ENCODE assay signal across 8 mouse cellular contexts in the genomic region with DNA sequence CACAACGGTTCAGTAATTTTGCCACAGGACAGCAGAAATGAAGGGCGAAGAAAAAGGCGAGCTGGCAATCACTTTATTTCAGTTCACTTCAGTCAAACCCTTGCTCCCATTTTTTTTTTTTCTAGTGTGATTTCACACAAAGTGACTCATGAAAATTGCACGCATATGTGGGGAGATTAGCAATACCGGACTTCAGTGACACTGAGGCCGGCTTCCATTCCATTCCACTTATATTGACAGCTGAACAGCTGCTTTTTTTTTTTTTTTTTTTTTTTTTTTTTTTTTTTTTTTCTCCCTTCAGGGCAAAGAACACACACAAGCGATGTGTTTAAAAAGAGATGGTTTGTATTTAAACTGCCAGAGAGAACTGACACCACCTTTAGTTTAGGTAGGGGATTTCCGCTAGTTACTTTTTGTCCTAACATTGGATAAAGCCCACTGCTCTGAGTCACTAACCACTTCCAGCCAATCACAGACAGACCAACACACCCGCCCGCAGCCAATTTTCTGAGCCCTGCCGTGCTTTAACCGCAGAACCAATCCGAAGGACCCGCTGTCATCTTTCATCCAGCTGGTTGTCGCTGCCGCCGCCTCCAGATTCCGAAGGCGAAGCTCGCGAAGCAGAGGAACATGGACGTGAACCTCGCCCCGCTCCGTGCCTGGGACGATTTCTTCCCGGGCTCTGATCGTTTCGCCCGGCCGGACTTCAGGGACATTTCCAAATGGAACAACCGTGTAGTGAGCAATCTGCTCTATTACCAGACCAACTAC. TPM values are rescaled to one million over a fixed set of nuclear protein-coding genes. Genes with fewer than 3 reads are reported as not detected.
DNase-seq lines count a peak whose midpoint lies in the region; ATAC-seq and TF ChIP-seq lines count a peak whose summit lies in the region.

Gene Arl6ip5, plus strand, starts transcription at position 499 of the 771 bp plus-strand sequence.

- H3K36me3 ChIP-seq in MEL (ENCODE audit: control insufficient read depth in 1 of 2, insufficient read depth in 2 of 2, low read length in 2 of 2), result peaks cover 0 to 44% of the 10 kb centered on the region in 2 experiments; a peak in 3 of 4 replicates
- H3K36me3 ChIP-seq in forebrain, postnatal 0 days (ENCODE audit: insufficient read depth), result peaks cover 5% of the 10 kb centered on the region
- peaks cover 8% of the 10 kb centered on the region; the same call in 1 of the 2 replicates for H3K36me3 ChIP-seq in lung, embryonic 15.5 days

- H3K4me2 ChIP-seq in forebrain, postnatal 0 days (ENCODE audit: low read depth), result peak within 1 kb of the TSS; percentile 82
- peak within 1 kb of the TSS; percentile 71 for H3K4me2 ChIP-seq in lung, embryonic 15.5 days

- H3K9ac ChIP-seq in MEL (ENCODE audit: control insufficient read depth, low read depth, low read length, poor library complexity, severe bottlenecking), result peak within 1 kb of the TSS; percentile 94
- peak within 1 kb of the TSS; percentile 62 for H3K9ac ChIP-seq in forebrain, postnatal 0 days
- peak within 1 kb of the TSS; percentile 72 for H3K9ac ChIP-seq in lung, embryonic 15.5 days

- peak; percentile 88 for ATAC-seq in forebrain, postnatal 0 days
- peak; percentile 81; the same call in 1 of the 2 replicates for ATAC-seq in lung, embryonic 15.5 days (ENCODE audit: borderline replicate concordance, extremely low read depth, low FRiP score, low TSS enrichment)

- TF ChIP-seq CTCF in MEL (IDR thresholded peaks at IDR 0.05 in 2 of 3, conservative IDR thresholded peaks at IDR 0.05 in 1 of 3; ENCODE audit: control insufficient read depth in 1 of 3, insufficient read depth in 1 of 3, low read depth in 2 of 3, low read length in 3 of 3, poor library complexity in 1 of 3, severe bottlenecking in 1 of 3), result no peak
- no peak for TF ChIP-seq CTCF in cerebellum, adult 2 months (IDR thresholded peaks at IDR 0.05; ENCODE audit: borderline replicate concordance, insufficient read depth, low read depth, low read length)
- 0 out of 2 replicates have a peak, but pooled peaks have one; percentile 11 for TF ChIP-seq CTCF in forebrain, postnatal 0 days (IDR thresholded peaks at IDR 0.05; ENCODE audit: low read depth)

- no peak; a peak in 1 of 4 replicates for TF ChIP-seq EP300 in MEL (IDR thresholded peaks at IDR 0.05; ENCODE audit: low read depth in 1 of 2, low read length in 2 of 2)

- H3K79me2 ChIP-seq in MEL (ENCODE audit: control insufficient read depth, insufficient read depth, low read length, poor library complexity), result peaks cover 29% of the 10 kb centered on the region

- H3K9me3 ChIP-seq in MEL (replicated peaks; ENCODE audit: insufficient read depth, low read length), result no peaks in the 10 kb centered on the region
- no peaks in the 10 kb centered on the region for H3K9me3 ChIP-seq in forebrain, postnatal 0 days (ENCODE audit: low read length)
- no peaks in the 10 kb centered on the region for H3K9me3 ChIP-seq in lung, embryonic 15.5 days

- H3K27me3 ChIP-seq in MEL (ENCODE audit: control insufficient read depth in 1 of 2, insufficient read depth in 2 of 2, low read length in 2 of 2), result no peaks in the 10 kb centered on the region
- no peaks in the 10 kb centered on the region for H3K27me3 ChIP-seq in cerebellum, adult 2 months (ENCODE audit: control insufficient read depth, insufficient read depth, low read length)
- no peaks in the 10 kb centered on the region for H3K27me3 ChIP-seq in forebrain, postnatal 0 days (ENCODE audit: insufficient read depth, low read length)
- H3K27me3 ChIP-seq in lung, embryonic 15.5 days, result no peaks in the 10 kb centered on the region

- no peak for TF ChIP-seq RAD21 in MEL (IDR thresholded peaks at IDR 0.05; ENCODE audit: low read depth, low read length)

- peak; percentile 97 for DNase-seq in MEL (ENCODE audit: low read depth, low spot score)
- peak; percentile 87 to 90 for DNase-seq in cerebellum, adult 2 months
- DNase-seq in forebrain, postnatal 0 days, result peak; percentile 94
- peak; percentile 90 for DNase-seq in heart, postnatal 4 days
- peak; percentile 83 to 87 for DNase-seq in layer of hippocampus, adult 8-10 months (ENCODE audit: low spot score in 2 of 2)
- DNase-seq in ovary, adult 18-20 months (ENCODE audit: low spot score), result peak; percentile 79
- peak; percentile 83 to 85 for DNase-seq in thymus, postnatal 10 days (ENCODE audit: low spot score in 2 of 2)

- peaks cover 24 to 29% of the 10 kb centered on the region in 2 experiments for H3K4me1 ChIP-seq in MEL (ENCODE audit: control insufficient read depth in 1 of 2, insufficient read depth in 2 of 2, low read length in 2 of 2)
- H3K4me1 ChIP-seq in cerebellum, adult 2 months (ENCODE audit: control insufficient read depth, insufficient read depth, low read length), result peaks cover 9% of the 10 kb centered on the region
- peaks cover 13% of the 10 kb centered on the region; the same call in 1 of the 2 replicates for H3K4me1 ChIP-seq in forebrain, postnatal 0 days (ENCODE audit: insufficient read depth)
- H3K4me1 ChIP-seq in lung, embryonic 15.5 days, result peaks cover 25% of the 10 kb centered on the region

- H3K4me3 ChIP-seq in MEL (ENCODE audit: control insufficient read depth in 1 of 2, insufficient read depth in 1 of 2, low read depth in 2 of 2, low read length in 2 of 2), result peak within 1 kb of the TSS; percentile 84 to 93
- H3K4me3 ChIP-seq in cerebellum, adult 2 months (replicated peaks; ENCODE audit: insufficient read depth, low read depth, low read length), result peak within 1 kb of the TSS; percentile 77
- peak within 1 kb of the TSS; percentile 61 for H3K4me3 ChIP-seq in forebrain, postnatal 0 days (ENCODE audit: low read depth, low read length)
- peak within 1 kb of the TSS; percentile 72 for H3K4me3 ChIP-seq in lung, embryonic 15.5 days

- peak within 1 kb of the TSS; percentile 85 for H3K27ac ChIP-seq in MEL (ENCODE audit: control insufficient read depth, low read depth, low read length)
- H3K27ac ChIP-seq in cerebellum, adult 2 months (ENCODE audit: insufficient read depth, low read length), result peak within 1 kb of the TSS; percentile 65
- peak within 1 kb of the TSS; percentile 17; the same call in 1 of the 2 replicates for H3K27ac ChIP-seq in forebrain, postnatal 0 days (ENCODE audit: low read depth, low read length)
- peak within 1 kb of the TSS; percentile 68 for H3K27ac ChIP-seq in lung, embryonic 15.5 days

- 9% methylated on average over 32 of the region's 32 CpGs for WGBS in cerebellum, adult 2 months
- WGBS in forebrain, postnatal 0 days, result 8% methylated on average over 32 of the region's 32 CpGs
- WGBS in lung, embryonic 15.5 days, result 8% methylated on average over 32 of the region's 32 CpGs

- peak; percentile 55 to 60; a peak in 3 of 4 replicates for TF ChIP-seq POLR2A in MEL (IDR thresholded peaks at IDR 0.05; ENCODE audit: control insufficient read depth in 1 of 2, insufficient read depth in 1 of 2, low read depth in 1 of 2, low read length in 2 of 2, poor library complexity in 1 of 2)
- peak; percentile 72 for TF ChIP-seq POLR2A in cerebellum, adult 2 months (IDR thresholded peaks at IDR 0.05; ENCODE audit: borderline replicate concordance, insufficient read depth, low read length)

TF ChIP-seq in MEL, 35 proteins besides CTCF, POLR2A, EP300 and RAD21 (continues in another document):
- TF ChIP-seq E2F4 (IDR thresholded peaks at IDR 0.05; ENCODE audit: borderline replicate concordance, low read depth, low read length), result no peak
- TF ChIP-seq HCFC1 (IDR thresholded peaks at IDR 0.05; ENCODE audit: low read depth, low read length), result peak; percentile 83
- no peak for TF ChIP-seq ZKSCAN1 (IDR thresholded peaks at IDR 0.05; ENCODE audit: low read depth, low read length)
- TF ChIP-seq TBP (IDR thresholded peaks at IDR 0.05; ENCODE audit: low read depth, low read length), result peak; percentile 68; the same call in 1 of the 2 replicates
- TF ChIP-seq MAX (IDR thresholded peaks at IDR 0.05; ENCODE audit: low read length), result peak; percentile 39; the same call in 1 of the 2 replicates
- TF ChIP-seq RCOR1 (IDR thresholded peaks at IDR 0.05; ENCODE audit: low read depth, low read length), result peak; percentile 72
- no peak for TF ChIP-seq GABPA (IDR thresholded peaks at IDR 0.05; ENCODE audit: low read depth, low read length)
- TF ChIP-seq GATA1 (IDR thresholded peaks at IDR 0.05; ENCODE audit: low read depth, low read length), result 0 out of 2 replicates have a peak, but pooled peaks have one; percentile 18
- TF ChIP-seq MAFK (IDR thresholded peaks at IDR 0.05; ENCODE audit: borderline replicate concordance, low read depth, low read length), result no peak
- TF ChIP-seq POLR2AphosphoS2 (IDR thresholded peaks at IDR 0.05; ENCODE audit: low read length), result no peak; the same call in 1 of the 2 replicates
- no peak for TF ChIP-seq BHLHE40 (IDR thresholded peaks at IDR 0.05; ENCODE audit: borderline replicate concordance, low read depth, low read length)
- TF ChIP-seq MXI1 (IDR thresholded peaks at IDR 0.05; ENCODE audit: low read depth, low read length), result peak; percentile 73
- TF ChIP-seq USF1 (IDR thresholded peaks at IDR 0.05; ENCODE audit: low read depth, low read length), result no peak
- peak; percentile 57; the same call in 1 of the 2 replicates for TF ChIP-seq MAZ (IDR thresholded peaks at IDR 0.05; ENCODE audit: low read depth, low read length)
- TF ChIP-seq NELFE (IDR thresholded peaks at IDR 0.05; ENCODE audit: low read depth, low read length), result peak; percentile 48
- TF ChIP-seq CHD1 (IDR thresholded peaks at IDR 0.05; ENCODE audit: low read depth, low read length), result peak; percentile 68; the same call in 1 of the 2 replicates
- TF ChIP-seq ETS1 (IDR thresholded peaks at IDR 0.05; ENCODE audit: low read depth, low read length), result peak; percentile 77
- no peak for TF ChIP-seq USF2 (IDR thresholded peaks at IDR 0.05; ENCODE audit: borderline replicate concordance in 1 of 2, insufficient read depth in 1 of 2, low read depth in 1 of 2, low read length in 2 of 2)
- TF ChIP-seq ZNF384 (IDR thresholded peaks at IDR 0.05; ENCODE audit: low read depth, low read length), result peak; percentile 96
- TF ChIP-seq CHD2 (IDR thresholded peaks at IDR 0.05; ENCODE audit: low read length), result no peak
- peak; percentile 96 for TF ChIP-seq SIN3A (IDR thresholded peaks at IDR 0.05; ENCODE audit: low read length)
- TF ChIP-seq TAL1 (IDR thresholded peaks at IDR 0.05; ENCODE audit: low read length), result no peak

RNA-seq across cellular contexts. Expression of gene Arl6ip5, which starts in this region (rescaled TPM):
- total RNA-seq in MEL (2012; rRNA removed), result 38.2 and 39.4 TPM in 2 replicates
- 100 to 1,000 TPM in 1 of 2 experiments, not detected in 1; 113 TPM for polyA plus RNA-seq in MEL (2012; ENCODE audit: insufficient read depth in 1 of 2, insufficient read length in 2 of 2, low read depth in 1 of 2, low replicate concordance in 2 of 2, missing spikeins in 1 of 2)
- 179 and 181 TPM in 2 replicates for polyA plus RNA-seq in cerebellum, adult 2 months (2012; rRNA removed)
- total RNA-seq in forebrain, postnatal 0 days (2014; rRNA removed), result 101 and 121 TPM in 2 replicates
- polyA plus RNA-seq in forebrain, postnatal 0 days (2015; fragmentation: Nextera tagmentation; extraction: Ambion mirVana), result 144 and 146 TPM in 2 replicates
- total RNA-seq in heart, postnatal 4 days (2021), result 10 to 100 TPM; 94.2 to 95.1 TPM
- 100 to 1,000 TPM; 158 to 182 (median 170) TPM for total RNA-seq in layer of hippocampus, adult 8-10 months (2022)
- 61.1 and 62.3 TPM in 2 replicates for polyA plus RNA-seq in lung, embryonic 15.5 days (2015; fragmentation: Nextera tagmentation; extraction: Ambion mirVana)

Comparison
In these comparisons a context has a peak if more than half of its experiments do, and no peak if none do; other contexts are left out.
1. Peak in every context shown above with its lines: DNase-seq, ATAC-seq, H3K4me3 ChIP-seq and H3K27ac ChIP-seq.
2. H3K27ac ChIP-seq: peak in every context shown above with its lines; median percentile 85 in MEL; 68 in lung, embryonic 15.5 days; 65 in cerebellum, adult 2 months; 17 in forebrain, postnatal 0 days.